Mouse (Mus musculus): Measurements from ENCODE around the gene Apoc1. TPM values are rescaled to one million over a fixed set of nuclear protein-coding genes. Genes with fewer than 3 reads are reported as not detected.
A peak's percentile ranks its signal among the peaks of the same experiment; 100 is the strongest.

Apoc1 gene
- polyA plus RNA-seq, 1 experiment from 2014 or later = 14.6 TPM

DNA sequence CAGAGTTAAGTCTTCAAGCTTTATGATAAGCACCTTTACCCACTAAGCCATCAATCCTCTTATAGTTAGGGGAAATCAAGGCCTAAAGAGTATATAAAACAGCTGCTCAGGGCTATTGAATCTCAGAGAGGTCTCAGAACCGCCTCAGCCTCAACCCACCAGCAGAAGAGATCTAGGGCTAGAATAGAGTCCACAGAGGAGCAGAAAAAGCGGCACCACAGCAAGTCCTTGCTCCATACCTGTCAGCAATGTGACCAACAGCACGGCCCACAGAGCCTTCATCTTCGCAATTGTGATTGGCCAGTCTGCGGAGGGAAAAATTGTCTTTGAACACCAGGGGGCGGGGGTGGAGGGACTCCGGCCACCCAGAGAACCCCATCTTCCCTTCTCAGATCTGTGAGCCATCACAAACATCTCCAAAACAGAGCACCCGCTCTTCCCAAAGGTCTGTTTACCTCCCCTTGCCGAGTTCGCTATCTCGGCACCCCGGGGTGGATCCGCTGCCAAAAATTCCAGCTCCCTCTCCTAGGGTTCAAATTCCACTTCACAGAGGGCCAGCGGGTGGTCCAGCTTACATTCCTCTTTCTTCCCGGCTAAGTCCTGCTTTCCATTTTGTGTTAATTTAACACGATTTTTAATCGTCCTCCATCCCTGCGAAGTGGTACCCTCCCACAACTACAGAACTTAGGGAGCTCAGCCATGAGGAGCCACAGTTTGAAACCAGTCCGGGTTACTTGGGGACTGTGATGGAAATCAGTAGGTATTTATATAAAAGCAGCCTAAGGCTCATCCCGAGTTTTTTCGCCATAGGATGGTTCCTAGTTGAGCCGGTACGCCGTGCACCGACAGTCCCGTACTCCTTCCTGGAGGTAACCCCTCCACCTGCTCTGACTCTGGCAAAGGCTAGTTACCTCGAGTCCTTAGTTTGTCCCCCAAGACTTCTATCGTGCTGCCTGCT, 5.8 kb upstream of the Apoc1 start:
- peak overlapping the region; percentile 79 for H3K4me2 ChIP-seq (ENCODE audit: low read length)
- WGBS = 1% methylated on average over 28 of the region's 28 CpGs
- peak overlapping the region; percentile 43 to 48 for H3K4me3 ChIP-seq (ENCODE audit: control insufficient read depth in 1 of 2, insufficient read depth in 1 of 2, low read depth in 1 of 2, low read length in 2 of 2)
- H3K36me3 ChIP-seq (ENCODE audit: control insufficient read depth, insufficient read depth, low read length) = peaks cover 26% of the 10 kb centered on the region
- peak overlapping the region; percentile 9 to 41 for H3K27ac ChIP-seq (replicated peaks in 1 of 2; ENCODE audit: control insufficient read depth in 1 of 2, insufficient read depth in 1 of 2, low read depth in 2 of 2, low read length in 2 of 2)
- ATAC-seq (ENCODE audit: insufficient number of reproducible peaks, insufficient read depth, low FRiP score, low read depth) = no peak
- no peaks in the 10 kb centered on the region for H3K27me3 ChIP-seq (ENCODE audit: control insufficient read depth, insufficient read depth, low read length)
- H3K9ac ChIP-seq (ENCODE audit: low read length) = peak overlapping the region; percentile 74
- H3K4me1 ChIP-seq (ENCODE audit: control insufficient read depth in 2 of 2, insufficient read depth in 2 of 2, low read length in 2 of 2) = peaks cover 37 to 50% of the 10 kb centered on the region in 2 experiments
- no peaks in the 10 kb centered on the region for H3K9me3 ChIP-seq (ENCODE audit: control insufficient read depth, low read length)

DNA sequence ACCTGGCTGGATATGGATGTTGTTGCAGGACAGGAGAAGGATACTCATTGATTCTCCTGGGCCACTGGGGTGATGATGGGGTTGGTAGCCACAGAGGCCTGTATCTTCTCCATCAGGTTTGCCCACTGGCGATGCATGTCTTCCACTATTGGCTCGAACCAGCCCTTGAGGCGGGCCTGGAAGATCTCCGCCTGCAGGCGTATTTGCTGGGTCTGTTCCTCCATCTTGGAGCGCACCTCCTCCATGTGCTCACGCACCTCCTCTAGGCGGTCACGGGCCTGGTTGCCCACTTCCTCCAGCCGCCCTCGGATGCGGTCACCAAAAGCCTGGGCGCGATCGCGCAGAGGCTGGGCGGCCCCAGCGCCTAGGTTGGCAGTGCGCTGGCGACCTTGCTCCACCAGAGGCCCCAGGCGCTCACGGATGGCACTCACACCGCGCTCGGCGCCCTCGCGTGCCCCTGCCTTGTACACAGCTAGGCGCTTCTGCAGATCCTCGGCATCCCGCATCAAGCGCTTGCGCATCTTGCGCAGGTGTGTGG, 3.9 kb upstream of the Apoc1 start:
- Histone ChIP-seq H3K4me2 (ENCODE audit: low read length) (no peak overlapping the region; the same call in 1 of the 2 replicates), H3K27me3 (ENCODE audit: control insufficient read depth, insufficient read depth, low read length) (no peaks in the 10 kb centered on the region)

DNA sequence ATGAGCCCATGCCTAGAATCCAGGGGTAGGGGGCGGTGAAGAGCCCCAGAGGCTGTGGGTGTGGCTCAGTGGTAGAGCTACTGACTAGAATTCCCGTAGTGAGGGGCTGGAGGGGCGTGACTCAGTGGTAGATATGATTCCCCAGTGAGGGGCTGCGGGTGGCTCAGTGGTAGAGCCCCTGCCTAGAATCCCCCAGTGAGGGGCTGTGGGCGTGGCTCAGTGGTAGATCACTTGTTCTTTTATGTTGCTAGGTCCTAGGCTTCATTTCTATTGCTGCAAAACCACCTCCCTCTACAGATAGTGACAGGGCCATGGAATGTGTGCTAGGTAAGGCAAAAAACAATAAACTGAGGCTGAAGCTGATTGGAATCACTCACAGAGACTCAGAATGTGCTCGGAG, 3.4 kb upstream of the Apoc1 start:
- no peaks in the 10 kb centered on the region for H3K27me3 ChIP-seq (ENCODE audit: control insufficient read depth, insufficient read depth, low read length)
- peak overlapping the region in 1 of 2 experiments; percentile 78; a peak in 2 of 4 replicates for H3K27ac ChIP-seq (replicated peaks in 1 of 2; ENCODE audit: control insufficient read depth in 1 of 2, insufficient read depth in 1 of 2, low read depth in 2 of 2, low read length in 2 of 2)
- H3K4me2 ChIP-seq (ENCODE audit: low read length) = no peak overlapping the region
- H3K36me3 ChIP-seq (ENCODE audit: control insufficient read depth, insufficient read depth, low read length) = peaks cover 8% of the 10 kb centered on the region
- H3K9ac ChIP-seq (ENCODE audit: low read length) = no peak overlapping the region
- no peak for ATAC-seq (ENCODE audit: insufficient number of reproducible peaks, insufficient read depth, low FRiP score, low read depth)
- H3K4me1 ChIP-seq (ENCODE audit: control insufficient read depth in 2 of 2, insufficient read depth in 2 of 2, low read length in 2 of 2) = peaks cover 46 to 49% of the 10 kb centered on the region in 2 experiments
- no peak overlapping the region for H3K4me3 ChIP-seq (ENCODE audit: control insufficient read depth in 1 of 2, insufficient read depth in 1 of 2, low read depth in 1 of 2, low read length in 2 of 2)
- no peaks in the 10 kb centered on the region for H3K9me3 ChIP-seq (ENCODE audit: control insufficient read depth, low read length)
- 63% methylated on average over 6 of the region's 6 CpGs for WGBS

More for the DNA sequence above, 3.9 kb upstream of the Apoc1 start:
- H3K9ac ChIP-seq (ENCODE audit: low read length) = no peak overlapping the region
- H3K4me3 ChIP-seq (ENCODE audit: control insufficient read depth in 1 of 2, insufficient read depth in 1 of 2, low read depth in 1 of 2, low read length in 2 of 2) = no peak overlapping the region
- H3K4me1 ChIP-seq (ENCODE audit: control insufficient read depth in 2 of 2, insufficient read depth in 2 of 2, low read length in 2 of 2) = peaks cover 47 to 53% of the 10 kb centered on the region in 2 experiments
- 0 out of 4 replicates have a peak overlapping the region, but pooled peaks of 1 of the 2 experiments have one; percentile 21 for H3K27ac ChIP-seq (replicated peaks in 1 of 2; ENCODE audit: control insufficient read depth in 1 of 2, insufficient read depth in 1 of 2, low read depth in 2 of 2, low read length in 2 of 2)
- H3K36me3 ChIP-seq (ENCODE audit: control insufficient read depth, insufficient read depth, low read length) = peaks cover 9% of the 10 kb centered on the region
- H3K9me3 ChIP-seq (ENCODE audit: control insufficient read depth, low read length) = no peaks in the 10 kb centered on the region
- no peak for ATAC-seq (ENCODE audit: insufficient number of reproducible peaks, insufficient read depth, low FRiP score, low read depth)
- 92% methylated on average over 34 of the region's 34 CpGs for WGBS

DNA sequence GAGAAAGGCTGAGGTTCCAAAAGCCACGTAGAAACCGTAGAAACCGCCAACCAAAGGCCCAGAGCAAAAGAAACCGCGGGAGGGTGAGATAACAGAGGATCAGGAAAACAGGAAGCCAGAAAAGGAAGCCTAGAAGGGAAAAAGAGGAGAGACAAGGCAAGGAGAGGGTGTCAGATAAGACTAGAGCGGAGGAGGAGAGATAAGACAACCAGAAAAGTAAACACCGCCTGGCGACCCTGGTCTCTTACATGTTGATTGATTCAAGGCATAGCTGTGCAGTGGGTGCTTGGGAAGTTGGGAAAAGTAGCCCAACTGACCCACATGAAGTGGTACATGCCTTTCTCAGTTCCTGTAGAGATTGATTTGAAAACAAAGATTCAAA, 2.7 kb upstream of the Apoc1 start:
- H3K27me3 ChIP-seq (ENCODE audit: control insufficient read depth, insufficient read depth, low read length) = no peaks in the 10 kb centered on the region
- peaks cover 8% of the 10 kb centered on the region for H3K36me3 ChIP-seq (ENCODE audit: control insufficient read depth, insufficient read depth, low read length)
- H3K4me1 ChIP-seq (ENCODE audit: control insufficient read depth in 2 of 2, insufficient read depth in 2 of 2, low read length in 2 of 2) = peaks cover 42 to 43% of the 10 kb centered on the region in 2 experiments
- H3K9ac ChIP-seq (ENCODE audit: low read length) = no peak overlapping the region; the same call in 1 of the 2 replicates
- no peak for ATAC-seq (ENCODE audit: insufficient number of reproducible peaks, insufficient read depth, low FRiP score, low read depth)
- 7% methylated on average over 8 of the region's 8 CpGs for WGBS
- H3K9me3 ChIP-seq (ENCODE audit: control insufficient read depth, low read length) = no peaks in the 10 kb centered on the region
- H3K4me3 ChIP-seq (ENCODE audit: control insufficient read depth in 1 of 2, insufficient read depth in 1 of 2, low read depth in 1 of 2, low read length in 2 of 2) = no peak overlapping the region
- H3K27ac ChIP-seq (replicated peaks in 1 of 2; ENCODE audit: control insufficient read depth in 1 of 2, insufficient read depth in 1 of 2, low read depth in 2 of 2, low read length in 2 of 2) = peak overlapping the region; percentile 78 to 94
- peak overlapping the region; percentile 19; the same call in 1 of the 2 replicates for H3K4me2 ChIP-seq (ENCODE audit: low read length)

DNA sequence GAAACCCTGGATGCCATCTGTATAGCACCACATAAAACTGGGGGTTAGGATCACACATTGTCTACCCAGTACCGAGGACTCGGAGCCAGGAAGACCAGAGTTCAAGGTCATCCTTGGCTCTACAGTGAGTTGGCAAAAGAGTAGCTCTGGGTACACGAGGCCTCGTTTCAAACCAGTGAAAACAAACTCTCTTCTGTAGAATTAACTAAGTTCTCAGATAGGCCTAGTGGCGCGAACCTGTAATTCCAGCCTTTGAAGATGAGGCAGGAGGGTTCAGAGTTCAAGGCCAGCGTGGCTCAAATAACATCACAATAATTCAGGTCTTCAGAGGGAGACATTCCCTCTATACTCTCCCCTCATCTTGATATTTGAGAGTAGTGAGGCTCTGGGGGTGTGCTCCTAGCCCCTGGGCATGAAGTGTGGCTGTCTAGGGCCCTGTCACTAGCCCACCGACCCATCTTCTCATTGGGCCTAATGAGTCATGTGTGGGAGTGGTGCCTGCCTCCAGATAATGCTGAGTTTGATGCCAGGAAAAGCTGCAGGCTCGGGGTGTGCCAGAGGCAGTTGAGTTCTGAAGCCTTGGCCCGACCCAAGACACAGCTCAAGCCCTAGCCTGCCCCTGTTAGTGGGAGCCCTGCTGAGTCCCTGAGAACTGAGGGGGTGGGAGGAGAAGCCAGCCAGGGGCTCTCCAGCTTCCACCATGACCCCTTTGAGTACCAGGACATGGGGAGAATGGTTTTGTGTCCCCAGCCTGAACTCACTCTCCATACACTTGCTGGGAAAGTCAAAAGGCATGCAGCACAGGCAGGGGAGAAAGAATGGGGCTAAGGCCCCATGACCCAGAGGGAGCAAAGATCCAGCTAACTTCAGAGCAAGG, 2.1 kb upstream of the Apoc1 start:
- WGBS = 66% methylated on average over 10 of the region's 10 CpGs
- Histone ChIP-seq H3K9ac (ENCODE audit: low read length) (no peak overlapping the region; the same call in 1 of the 2 replicates), H3K27me3 (ENCODE audit: control insufficient read depth, insufficient read depth, low read length) (no peaks in the 10 kb centered on the region), H3K4me2 (ENCODE audit: low read length) (peak overlapping the region; percentile 19; the same call in 1 of the 2 replicates), H3K4me1 (ENCODE audit: control insufficient read depth in 2 of 2, insufficient read depth in 2 of 2, low read length in 2 of 2) (peaks cover 39 to 42% of the 10 kb centered on the region in 2 experiments), H3K36me3 (ENCODE audit: control insufficient read depth, insufficient read depth, low read length) (peaks cover 8% of the 10 kb centered on the region), H3K4me3 (ENCODE audit: control insufficient read depth in 1 of 2, insufficient read depth in 1 of 2, low read depth in 1 of 2, low read length in 2 of 2) (no peak overlapping the region), H3K9me3 (ENCODE audit: control insufficient read depth, low read length) (no peaks in the 10 kb centered on the region), H3K27ac (replicated peaks in 1 of 2; ENCODE audit: control insufficient read depth in 1 of 2, insufficient read depth in 1 of 2, low read depth in 2 of 2, low read length in 2 of 2) (peak overlapping the region; percentile 78 to 94)
- ATAC-seq (ENCODE audit: insufficient number of reproducible peaks, insufficient read depth, low FRiP score, low read depth) = no peak

DNA sequence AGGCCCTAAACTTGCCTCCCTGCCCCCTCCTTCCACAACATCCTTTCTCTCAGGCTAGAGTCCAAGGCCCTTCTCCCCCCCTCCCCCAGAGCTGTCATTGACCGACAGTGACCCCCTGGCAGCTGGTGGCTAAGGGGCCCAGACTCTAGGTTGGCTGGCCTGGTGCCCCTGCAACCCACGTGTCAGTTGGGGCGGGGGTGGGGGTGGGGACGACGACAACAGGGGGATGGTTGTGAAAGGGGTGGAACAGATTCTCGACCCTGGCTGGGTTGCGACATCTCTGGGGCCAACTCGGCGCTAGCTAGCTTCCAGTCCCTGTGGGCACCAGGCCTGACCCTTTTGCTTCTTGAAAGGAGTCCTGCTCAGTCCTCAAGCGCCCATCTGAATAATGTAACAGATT, 961 bp upstream of the Apoc1 start:
- Histone ChIP-seq H3K4me2 (ENCODE audit: low read length) (no peak overlapping the region), H3K36me3 (ENCODE audit: control insufficient read depth, insufficient read depth, low read length) (peaks cover 8% of the 10 kb centered on the region), H3K27me3 (ENCODE audit: control insufficient read depth, insufficient read depth, low read length) (no peaks in the 10 kb centered on the region), H3K4me3 (ENCODE audit: control insufficient read depth in 1 of 2, insufficient read depth in 1 of 2, low read depth in 1 of 2, low read length in 2 of 2) (no peak overlapping the region), H3K27ac (replicated peaks in 1 of 2; ENCODE audit: control insufficient read depth in 1 of 2, insufficient read depth in 1 of 2, low read depth in 2 of 2, low read length in 2 of 2) (peak overlapping the region; percentile 66 to 78), H3K9me3 (ENCODE audit: control insufficient read depth, low read length) (no peaks in the 10 kb centered on the region), H3K9ac (ENCODE audit: low read length) (no peak overlapping the region), H3K4me1 (ENCODE audit: control insufficient read depth in 2 of 2, insufficient read depth in 2 of 2, low read length in 2 of 2) (peaks cover 28 to 31% of the 10 kb centered on the region in 2 experiments)
- ATAC-seq (ENCODE audit: insufficient number of reproducible peaks, insufficient read depth, low FRiP score, low read depth) = peak; percentile 38; the same call in 1 of the 2 replicates
- 19% methylated on average over 10 of the region's 10 CpGs for WGBS

DNA sequence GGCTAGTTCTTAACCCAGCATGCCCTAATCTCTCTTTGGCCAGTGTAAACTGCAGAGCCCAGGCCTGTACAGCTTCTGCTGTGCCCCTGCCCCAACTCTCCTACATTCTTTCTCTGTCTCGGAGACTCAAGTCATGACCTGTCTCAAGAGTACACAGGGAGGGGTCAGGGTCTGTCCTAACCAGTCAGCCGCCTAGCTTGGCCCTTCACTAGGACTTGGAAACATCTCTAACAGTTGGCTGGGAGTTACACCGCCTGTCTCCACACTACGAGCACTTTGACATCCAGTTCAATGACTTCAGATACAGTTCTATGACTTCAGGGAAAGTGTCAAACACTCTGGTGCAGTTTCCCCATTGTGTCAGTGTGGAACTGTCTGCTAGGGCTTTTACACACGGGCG, 1.0 kb downstream of the Apoc1 start:
- no peak overlapping the region for H3K4me3 ChIP-seq (ENCODE audit: control insufficient read depth in 1 of 2, insufficient read depth in 1 of 2, low read depth in 1 of 2, low read length in 2 of 2)
- peaks cover 2% of the 10 kb centered on the region for H3K36me3 ChIP-seq (ENCODE audit: control insufficient read depth, insufficient read depth, low read length)
- H3K27me3 ChIP-seq (ENCODE audit: control insufficient read depth, insufficient read depth, low read length) = no peaks in the 10 kb centered on the region
- H3K27ac ChIP-seq (replicated peaks in 1 of 2; ENCODE audit: control insufficient read depth in 1 of 2, insufficient read depth in 1 of 2, low read depth in 2 of 2, low read length in 2 of 2) = no peak overlapping the region
- no peak overlapping the region for H3K4me2 ChIP-seq (ENCODE audit: low read length)
- 0 out of 2 replicates have a peak overlapping the region, but pooled peaks have one; percentile 12 for H3K9ac ChIP-seq (ENCODE audit: low read length)
- H3K4me1 ChIP-seq (ENCODE audit: control insufficient read depth in 2 of 2, insufficient read depth in 2 of 2, low read length in 2 of 2) = peaks cover 22 to 28% of the 10 kb centered on the region in 2 experiments
- no peaks in the 10 kb centered on the region for H3K9me3 ChIP-seq (ENCODE audit: control insufficient read depth, low read length)
- 57% methylated on average over 6 of the region's 6 CpGs for WGBS
- ATAC-seq (ENCODE audit: insufficient number of reproducible peaks, insufficient read depth, low FRiP score, low read depth) = no peak

Measured in heart, embryonic 14.5 days (tissue).